Mouse (Mus musculus) spleen, postnatal 14 days (tissue): ENCODE results near the gene Klhl5.
A peak's percentile ranks its signal among the peaks of the same experiment; 100 is the strongest.

Source experiments
- DNase-seq, 2 experiments: peaks; one replicate each; pipeline ENCODE4 v3.0.0; 2021 to 2022; ENCODE audit warnings: low spot score in 2 of 2

Gene Klhl5

GRCm38 (mm10) chr5:65194441-65194840, 87.1 kb downstream of the Klhl5 start:
- no peak for DNase-seq

- DNase-seq = peak; percentile 91 to 95
These were observed 92.2 kb downstream of the Klhl5 start, which contains the start of gene Wdr19 for GRCm38 (mm10) chr5:65199346-65200128. Gene Wdr19 (plus strand): TSS chr5:65199696.

GRCm38 (mm10) chr5:65204726-65205125, 97.4 kb downstream of the Klhl5 start:
- no peak for DNase-seq

GRCm38 (mm10) chr5:65213321-65213720, 106.0 kb downstream of the Klhl5 start:
- peak in 1 of 2 experiments; percentile 39 for DNase-seq
